Mouse (Mus musculus) CH12.LX (cell line): ENCODE measurements around the gene Vps72. TPM values are rescaled to one million over a fixed set of nuclear protein-coding genes. Genes with fewer than 3 reads are reported as not detected.
"Not testable (repeated sequence)": the region's sequence is repeated elsewhere in the genome, so short reads cannot be mapped to it uniquely, and the experiment has no call there.

ENCODE experiments used
- DNase-seq: peaks from one replicate; pipeline ENCODE4 v3.0.0-alpha.2; 2013; ENCODE audit errors: extremely low read depth
- H3K27ac ChIP-seq: 2 replicates; pipeline ENCODE4 v1.5.1; 2012; ENCODE audit warnings: low read depth, mild to moderate bottlenecking, control low read depth, moderate library complexity; ENCODE audit not compliant: insufficient read depth
- H3K27me3 ChIP-seq: replicated peaks from 2 replicates; pipeline ENCODE3; 2012; ENCODE audit warnings: inconsistent platforms
- H3K36me3 ChIP-seq, 2 experiments: replicated peaks in 1 of 2; 2 replicates each; pipeline versions ENCODE3 to v1.6.1; 2012; ENCODE audit warnings: inconsistent platforms in 1 of 2, low read length in 1 of 2, mild to moderate bottlenecking in 1 of 2, mixed read lengths in 1 of 2, moderate library complexity in 1 of 2; ENCODE audit not compliant: control insufficient read depth in 1 of 2, insufficient read depth in 1 of 2
- H3K4me1 ChIP-seq, 2 experiments: 2 replicates each; pipeline ENCODE4 v1.6.1; 2012; ENCODE audit warnings: inconsistent platforms in 1 of 2, moderate library complexity in 1 of 2; ENCODE audit not compliant: insufficient read depth in 2 of 2, control insufficient read depth in 1 of 2
- H3K4me2 ChIP-seq: 2 replicates; pipeline ENCODE4 v1.6.1; 2012; ENCODE audit warnings: low read depth, mild to moderate bottlenecking, control low read depth; ENCODE audit not compliant: poor library complexity, insufficient read depth, severe bottlenecking
- H3K4me3 ChIP-seq, 3 experiments: fragments of 150-350 bp in 1 of 3; sonication (generic) in 1 of 3; replicated peaks in 1 of 3; 2 replicates each; pipeline versions ENCODE3 to v1.5.1; 2011 to 2012; ENCODE audit warnings: low read depth in 2 of 3, low read length in 2 of 3, mild to moderate bottlenecking in 2 of 3, moderate library complexity in 2 of 3, control low read depth in 1 of 3, improper control_type of control experiment in 1 of 3, inconsistent platforms in 1 of 3, mixed read lengths in 1 of 3; ENCODE audit not compliant: poor library complexity in 1 of 3
- H3K79me2 ChIP-seq: replicated peaks from 2 replicates; pipeline ENCODE4 v1.6.1; 2012; ENCODE audit warnings: mild to moderate bottlenecking, moderate library complexity; ENCODE audit not compliant: control insufficient read depth, poor library complexity, insufficient read depth, severe bottlenecking; ENCODE audit errors: extremely low read depth
- H3K9ac ChIP-seq: 2 replicates; pipeline ENCODE4 v1.6.1; 2012; ENCODE audit warnings: low read depth, mild to moderate bottlenecking, control low read depth, moderate library complexity; ENCODE audit not compliant: insufficient read depth
- H3K9me3 ChIP-seq: replicated peaks from 2 replicates; pipeline ENCODE3; 2012; ENCODE audit warnings: low read length, inconsistent platforms, mixed read lengths
- CHD2 ChIP-seq: IDR thresholded peaks from 2 replicates; pipeline ENCODE4 v1.6.1; 2011; ENCODE audit warnings: low read length, improper control_type of control experiment
- CTCF ChIP-seq, 2 experiments: IDR thresholded peaks in 1 of 2; conservative IDR thresholded peaks in 1 of 2; 2 replicates each; pipeline ENCODE4 v1.5.1; 2011 to 2012; ENCODE audit warnings: low read depth in 2 of 2, low read length in 2 of 2, improper control_type of control experiment in 1 of 2, inconsistent platforms in 1 of 2, mild to moderate bottlenecking in 1 of 2, moderate library complexity in 1 of 2
- EP300 ChIP-seq: IDR thresholded peaks from 2 replicates; pipeline ENCODE4 v1.6.1; 2011; ENCODE audit warnings: low read length, improper control_type of control experiment
- GABPA ChIP-seq: IDR thresholded peaks from 2 replicates; pipeline ENCODE4 v1.6.1; 2012; ENCODE audit warnings: low read depth, low read length, improper control_type of control experiment, inconsistent platforms; ENCODE audit not compliant: insufficient replicate concordance
- HCFC1 ChIP-seq: IDR thresholded peaks from 2 replicates; pipeline ENCODE4 v1.6.1; 2012; ENCODE audit warnings: low read depth, mild to moderate bottlenecking, inconsistent platforms, low read length, improper control_type of control experiment
- JUN ChIP-seq: IDR thresholded peaks from 2 replicates; pipeline ENCODE4 v1.6.1; 2011; ENCODE audit warnings: low read depth, mild to moderate bottlenecking, low read length, improper control_type of control experiment, moderate library complexity; ENCODE audit not compliant: insufficient read depth
- JUND ChIP-seq: conservative IDR thresholded peaks from 2 replicates; pipeline ENCODE4 v1.6.1; 2011; ENCODE audit warnings: low read depth, low read length, improper control_type of control experiment
- MAFK ChIP-seq: IDR thresholded peaks from 2 replicates; pipeline ENCODE4 v1.6.1; 2011; ENCODE audit warnings: low read length, improper control_type of control experiment; ENCODE audit not compliant: insufficient replicate concordance
- MAZ ChIP-seq: IDR thresholded peaks from 2 replicates; pipeline ENCODE4 v1.6.1; 2012; ENCODE audit warnings: low read depth, mild to moderate bottlenecking, inconsistent platforms, low read length, improper control_type of control experiment, moderate library complexity
- PAX5 ChIP-seq: IDR thresholded peaks from 2 replicates; pipeline ENCODE4 v1.6.1; 2012; ENCODE audit warnings: low read length, inconsistent platforms, mixed read lengths
- POLR2A ChIP-seq: IDR thresholded peaks from 2 replicates; pipeline ENCODE4 v1.6.1; 2011; ENCODE audit warnings: low read depth, mild to moderate bottlenecking, improper control_type of control experiment, low read length
- POLR2AphosphoS2 ChIP-seq: IDR thresholded peaks from 2 replicates; pipeline ENCODE4 v1.6.1; 2011; ENCODE audit warnings: low read depth, low read length, improper control_type of control experiment
- RAD21 ChIP-seq: IDR thresholded peaks from 2 replicates; pipeline ENCODE4 v1.6.1; 2011; ENCODE audit warnings: low read depth, mild to moderate bottlenecking, low read length, improper control_type of control experiment, moderate library complexity
- SMC3 ChIP-seq: IDR thresholded peaks from 2 replicates; pipeline ENCODE4 v1.6.1; 2011; ENCODE audit warnings: low read depth, low read length, improper control_type of control experiment
- TBP ChIP-seq: conservative IDR thresholded peaks from 2 replicates; pipeline ENCODE4 v1.6.1; 2011; ENCODE audit warnings: low read depth, low read length, improper control_type of control experiment
- TCF12 ChIP-seq: IDR thresholded peaks from 2 replicates; pipeline ENCODE4 v1.6.1; 2014; ENCODE audit warnings: low read depth, mild to moderate bottlenecking, inconsistent platforms, low read length, improper control_type of control experiment
- UBTF ChIP-seq: IDR thresholded peaks from 2 replicates; pipeline ENCODE4 v1.6.1; 2012; ENCODE audit warnings: low read depth, mild to moderate bottlenecking, inconsistent platforms, low read length, improper control_type of control experiment, moderate library complexity
- USF1 ChIP-seq: IDR thresholded peaks from 2 replicates; pipeline ENCODE4 v1.6.1; 2014; ENCODE audit warnings: low read depth, mild to moderate bottlenecking, inconsistent platforms, low read length, improper control_type of control experiment
- USF2 ChIP-seq: conservative IDR thresholded peaks from 2 replicates; pipeline ENCODE4 v1.6.1; 2011; ENCODE audit warnings: low read depth, low read length, improper control_type of control experiment
- ZMIZ1 ChIP-seq: IDR thresholded peaks from 2 replicates; pipeline ENCODE4 v1.6.1; 2012; ENCODE audit warnings: low read depth, mild to moderate bottlenecking, inconsistent platforms, low read length, improper control_type of control experiment
- ZNF384 ChIP-seq: IDR thresholded peaks from 2 replicates; pipeline ENCODE4 v1.6.1; 2012; ENCODE audit warnings: low read depth, low read length, improper control_type of control experiment, inconsistent platforms
- dilution Hi-C: fragments of 300-500 bp; cut with MboI; formaldehyde crosslinking; loops from 2 replicates; pipeline ENCODE4 v1.14.3; 2020; ENCODE audit warnings: low sequenced_read_pairs; ENCODE audit not compliant: extremely low pct_unique_long_range_greater_than_20kb, extremely low pct_ligation_motif_present
- in situ Hi-C: fragments of 300-500 bp; cut with MboI; formaldehyde crosslinking; loops from 3 replicates; pipeline ENCODE4 v1.14.3; 2019; ENCODE audit warnings: low sequenced_read_pairs, low pct_ligation_motif_present, low pct_unique_long_range_greater_than_20kb, mixed read lengths
- polyA plus RNA-seq: library from polyadenylated mRNA; unstranded; fragments of >175 nt; gene quantifications from 2 replicates; pipeline ENCODE4 v1.2.1, GENCODE M21; 2012; ENCODE audit warnings: low read depth; ENCODE audit not compliant: insufficient read length
- total RNA-seq, 2 experiments: library from RNA; depleted of rRNA; stranded (reverse); fragments of 300-350 nt in 1 of 2; fragments of >200 nt in 1 of 2; gene quantifications; 2 replicates each; pipeline ENCODE4 v1.2.3; 2012 to 2014

The Vps72 gene
- total and polyA plus RNA-seq, 3 experiments, result 33.5 to 54.4 (median 34.1) TPM

DNA sequence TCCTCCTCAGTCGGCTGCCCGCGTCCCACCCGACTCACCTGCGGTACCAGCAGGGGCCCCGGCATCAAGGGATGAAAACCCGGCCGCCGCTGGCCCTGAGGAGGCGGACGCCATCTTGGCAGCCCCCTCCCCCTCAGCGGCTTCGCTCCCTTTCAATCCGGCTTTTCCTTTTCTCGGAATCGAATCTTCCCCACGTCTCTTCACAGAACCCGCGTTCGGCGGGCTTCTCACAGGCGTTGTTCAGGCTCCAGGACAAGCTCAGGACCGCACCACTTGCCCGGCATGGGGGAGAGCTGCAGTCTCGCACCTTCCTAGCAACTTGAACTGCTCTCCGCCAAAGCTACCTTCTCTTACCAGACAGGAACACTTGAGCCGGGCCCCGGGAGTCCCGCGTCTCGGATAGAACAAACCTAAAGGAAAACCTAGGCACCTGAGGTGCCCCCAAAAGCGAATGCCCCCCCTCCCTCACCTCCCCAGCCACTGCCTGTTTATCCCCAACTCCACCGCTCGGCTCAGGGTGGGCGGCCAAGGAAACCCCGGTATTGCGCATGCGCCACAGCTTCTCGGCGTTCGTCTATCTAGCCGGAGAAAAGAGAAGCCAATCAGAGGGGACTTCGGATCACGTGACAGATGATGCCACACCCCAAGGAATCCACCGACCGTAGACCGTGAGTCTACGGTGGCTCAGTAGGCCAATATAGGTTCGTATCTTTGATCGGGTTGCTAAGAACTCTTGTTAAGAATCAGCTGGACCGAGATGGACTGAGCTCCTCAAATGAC is 4.3 kb upstream of the Vps72 start, which contains the start of gene Pip5k1a (continued):
- TF ChIP-seq UBTF, result peak; percentile 39; the same call in 1 of the 2 replicates
- no peak for TF ChIP-seq CHD2
- peak; percentile 59 for TF ChIP-seq TCF12
- no peak for TF ChIP-seq EP300
- no peak for TF ChIP-seq ZMIZ1
- peak; percentile 84 for TF ChIP-seq POLR2A
- TF ChIP-seq GABPA, result no peak
- TF ChIP-seq USF1, result peak; percentile 98
- TF ChIP-seq SMC3, result no peak
- no peak for TF ChIP-seq JUN
- no peak for TF ChIP-seq PAX5

DNA sequence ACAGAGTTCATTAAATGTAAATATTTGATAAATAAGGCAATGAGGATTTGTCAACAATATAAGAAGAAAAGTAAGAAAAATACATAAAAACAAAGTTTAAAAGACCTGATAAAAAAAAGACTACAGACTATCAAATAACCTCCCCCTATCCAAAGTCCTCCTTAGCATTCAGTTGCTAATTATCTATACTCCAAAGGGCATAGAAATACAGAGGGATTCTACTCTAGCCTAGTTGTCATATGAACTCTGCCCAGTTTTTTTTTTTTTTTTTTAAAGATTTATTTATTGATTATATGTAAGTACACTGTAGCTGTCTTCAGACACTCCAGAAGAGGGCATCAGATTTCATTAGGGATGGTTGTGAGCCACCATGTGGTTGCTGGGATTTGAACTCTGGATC is 3.5 kb upstream of the Vps72 start:
- dilution Hi-C loops, H3K9me3 ChIP-seq, DNase-seq, H3K27me3 ChIP-seq, H3K4me2 ChIP-seq, H3K27ac ChIP-seq, in situ Hi-C loops: not testable (repeated sequence)
- peaks cover 3 to 21% of the 10 kb centered on the region in 2 experiments; a peak in 3 of 4 replicates for H3K4me1 ChIP-seq
- TF ChIP-seq TBP, result 0 out of 2 replicates have a peak, but pooled peaks have one; percentile 11
- TF ChIP-seq ZNF384, result peak; percentile 54; the same call in 1 of the 2 replicates
- peak overlapping the region in 2 of 3 experiments; percentile 77 to 97 for H3K4me3 ChIP-seq
- peaks cover 40% of the 10 kb centered on the region for H3K79me2 ChIP-seq
- H3K36me3 ChIP-seq, result peaks cover 0 to 11% of the 10 kb centered on the region in 2 experiments
- peak overlapping the region; percentile 88; the same call in 1 of the 2 replicates for H3K9ac ChIP-seq

DNA sequence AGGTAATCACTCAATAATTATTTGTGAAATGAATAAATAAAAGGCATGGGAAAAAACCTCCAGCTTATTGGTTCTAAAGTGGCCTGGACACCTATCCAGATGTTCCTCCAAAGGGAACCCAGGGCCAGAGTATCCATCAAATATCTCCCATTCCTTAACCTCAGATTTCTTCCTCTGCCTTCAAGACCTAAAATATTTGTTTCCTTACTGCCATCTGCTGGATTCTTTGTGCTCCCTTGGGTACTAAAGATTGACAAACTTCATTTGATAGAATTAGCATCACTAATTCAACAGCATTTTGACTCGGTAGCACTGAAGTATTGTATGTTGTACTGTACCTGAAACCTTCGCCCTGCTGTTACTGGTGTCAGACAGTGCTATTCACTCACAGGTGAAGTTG is 2.9 kb upstream of the Vps72 start:
- no peaks in the 10 kb centered on the region for H3K27me3 ChIP-seq
- DNase-seq, result no peak
- in situ Hi-C loops (no loop called here), dilution Hi-C loops (no loop called here)
- H3K9ac ChIP-seq, result no peak overlapping the region
- H3K4me1 ChIP-seq, result peaks cover 3 to 25% of the 10 kb centered on the region in 2 experiments; a peak in 3 of 4 replicates
- no peaks in the 10 kb centered on the region for H3K9me3 ChIP-seq
- H3K27ac ChIP-seq, result no peak overlapping the region
- peaks cover 0 to 8% of the 10 kb centered on the region in 2 experiments for H3K36me3 ChIP-seq
- H3K79me2 ChIP-seq, result peaks cover 36% of the 10 kb centered on the region
- no peak for TF ChIP-seq ZMIZ1
- TF ChIP-seq CTCF (conservative IDR thresholded peaks at IDR 0.05 in 1 of 2, IDR thresholded peaks at IDR 0.05 in 1 of 2; ENCODE audit: low read depth in 2 of 2, low read length in 2 of 2), result peak in 1 of 2 experiments; percentile 51; a peak in 2 of 4 replicates
- TF ChIP-seq POLR2A, result no peak
- TF ChIP-seq HCFC1, result no peak
- no peak for TF ChIP-seq JUND
- TF ChIP-seq POLR2AphosphoS2, result no peak
- TF ChIP-seq RAD21, result peak; percentile 9
- no peak for TF ChIP-seq SMC3
- no peak for TF ChIP-seq USF2
- no peak for TF ChIP-seq MAZ
- no peak for TF ChIP-seq MAFK
- no peak for TF ChIP-seq JUN
- H3K4me3 ChIP-seq, result no peak overlapping the region
- no peak overlapping the region for H3K4me2 ChIP-seq
